Mouse (Mus musculus) hindbrain, embryonic 13.5 days (tissue): Measurements from ENCODE around the gene Gpm6a. TPM values are rescaled to one million over a fixed set of nuclear protein-coding genes. Genes with fewer than 3 reads are reported as not detected.
A peak's percentile ranks its signal among the peaks of the same experiment; 100 is the strongest.
"Not testable (repeated sequence)": the region's sequence is repeated elsewhere in the genome, so short reads cannot be mapped to it uniquely, and the experiment has no call there.

Experiments used
- ATAC-seq: fragments of 200-750 bp; cut with Nextera tagmentation; 2 replicates; pipeline ENCODE4 v1.8.0; 2017; ENCODE audit warnings: moderate TSS enrichment; ENCODE audit not compliant: low FRiP score
- H3K27ac ChIP-seq: fragments of 300-500 bp; sonication (generic); 2 replicates; pipeline ENCODE4 v1.5.1; 2015; ENCODE audit warnings: inconsistent platforms, mild to moderate bottlenecking, moderate library complexity
- H3K27me3 ChIP-seq: fragments of 300-500 bp; sonication (generic); 2 replicates; pipeline ENCODE4 v1.6.1; 2015; ENCODE audit warnings: mild to moderate bottlenecking, inconsistent platforms
- H3K36me3 ChIP-seq: fragments of 300-500 bp; sonication (generic); 2 replicates; pipeline ENCODE4 v1.6.1; 2015; ENCODE audit warnings: mild to moderate bottlenecking, inconsistent platforms
- H3K4me1 ChIP-seq: fragments of 300-500 bp; sonication (generic); replicated peaks from 2 replicates; pipeline ENCODE4 v1.6.1; 2015; ENCODE audit warnings: inconsistent platforms
- H3K4me2 ChIP-seq: fragments of 300-500 bp; sonication (generic); 2 replicates; pipeline ENCODE4 v1.6.1; 2015; ENCODE audit warnings: inconsistent platforms, mild to moderate bottlenecking, moderate library complexity
- H3K4me3 ChIP-seq: fragments of 300-500 bp; sonication (generic); 2 replicates; pipeline ENCODE4 v1.5.1; 2015; ENCODE audit warnings: mild to moderate bottlenecking, inconsistent platforms
- H3K9ac ChIP-seq: fragments of 300-500 bp; sonication (generic); 2 replicates; pipeline ENCODE4 v1.6.1; 2015; ENCODE audit warnings: mild to moderate bottlenecking, inconsistent platforms
- H3K9me3 ChIP-seq: fragments of 300-500 bp; sonication (generic); 2 replicates; pipeline ENCODE4 v1.6.1; 2016; ENCODE audit warnings: inconsistent platforms
- WGBS: fragments of 180-500 bp; shearing (Covaris S2); methylation state at CpG from one replicate; pipeline ENCODE4 v1.1.7; 2015; 5-methylcytosine and 5-hydroxymethylcytosine counted together
- polyA plus RNA-seq: library from polyadenylated mRNA; unstranded; fragments of >200 nt; fragmentation: Nextera tagmentation; extraction: Ambion mirVana; gene quantifications from 2 replicates; pipeline ENCODE4 v1.2.1, GENCODE M21; 2015

Gpm6a gene
- polyA plus RNA-seq, 1 experiment from 2014 or later, result 347 TPM

- peaks cover 14% of the 10 kb centered on the region for H3K4me1 ChIP-seq
- 31% methylated on average over 10 of the region's 10 CpGs for WGBS
- H3K27me3 ChIP-seq, result no peaks in the 10 kb centered on the region
- no peaks in the 10 kb centered on the region for H3K9me3 ChIP-seq
- H3K4me3 ChIP-seq, result no peak overlapping the region
- H3K4me2 ChIP-seq, result peak overlapping the region; percentile 20
- peak; percentile 50; the same call in 1 of the 2 replicates for ATAC-seq
- H3K36me3 ChIP-seq, result no peaks in the 10 kb centered on the region
- H3K27ac ChIP-seq, result peak overlapping the region; percentile 84
- H3K9ac ChIP-seq, result peak overlapping the region; percentile 13; the same call in 1 of the 2 replicates
Measured at GRCm38 (mm10) chr8:55025851-55026660, 71.4 kb downstream of the Gpm6a start.

DNA sequence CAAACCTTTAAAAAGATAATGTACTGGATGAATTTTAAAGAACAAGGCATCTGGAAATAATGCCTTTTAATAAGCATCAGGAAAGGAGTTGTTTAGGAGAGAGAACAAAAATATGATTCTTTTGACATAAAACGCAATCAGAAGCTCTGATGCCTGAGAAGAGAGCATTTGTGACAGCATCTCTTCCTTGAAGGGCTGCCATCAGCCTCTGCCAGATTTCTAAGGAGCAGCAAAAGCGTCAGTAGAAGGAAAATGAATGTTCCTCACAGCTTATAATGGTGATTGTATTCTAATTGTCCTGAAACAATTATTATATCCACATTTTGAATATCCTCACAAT is 72.0 kb downstream of the Gpm6a start:
- ATAC-seq, result no peak
- Histone ChIP-seq H3K4me2 (peak overlapping the region; percentile 20), H3K4me3 (no peak overlapping the region), H3K27me3 (no peaks in the 10 kb centered on the region), H3K36me3 (no peaks in the 10 kb centered on the region), H3K27ac (peak overlapping the region; percentile 84), H3K9ac (0 out of 2 replicates have a peak overlapping the region, but pooled peaks have one; percentile 13), H3K4me1 (peaks cover 14% of the 10 kb centered on the region), H3K9me3 (no peaks in the 10 kb centered on the region)
- WGBS, result 36% methylated on average over 2 of the region's 2 CpGs

GRCm38 (mm10) chr8:55028371-55028770 is 73.7 kb downstream of the Gpm6a start:
- no peak for ATAC-seq
- Histone ChIP-seq H3K9ac (no peak overlapping the region), H3K4me2 (no peak overlapping the region), H3K4me3 (no peak overlapping the region), H3K27me3 (no peaks in the 10 kb centered on the region), H3K27ac (no peak overlapping the region), H3K9me3 (no peaks in the 10 kb centered on the region), H3K4me1 (peaks cover 14% of the 10 kb centered on the region), H3K36me3 (no peaks in the 10 kb centered on the region)
- 92% methylated on average over 2 of the region's 2 CpGs for WGBS

DNA sequence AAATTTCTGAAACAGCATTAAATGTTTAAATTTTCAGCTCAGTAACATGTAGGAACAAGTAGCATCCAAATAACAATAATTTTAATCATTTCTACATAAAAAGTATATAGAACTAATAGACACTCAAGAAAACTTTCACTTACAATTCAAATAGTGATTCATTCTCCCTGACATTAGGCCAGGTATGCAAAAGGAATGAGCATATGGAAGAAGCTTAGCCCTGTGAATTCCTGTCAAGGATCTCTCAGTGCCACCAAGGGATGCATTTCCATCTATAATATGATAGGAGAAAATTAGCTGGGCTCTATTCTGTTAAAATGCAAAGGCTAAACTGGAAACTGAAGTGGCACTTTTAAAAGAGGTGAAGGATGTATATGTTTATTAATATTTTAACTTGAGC is 76.5 kb downstream of the Gpm6a start:
- H3K9me3 ChIP-seq, result no peaks in the 10 kb centered on the region
- peaks cover 21% of the 10 kb centered on the region for H3K4me1 ChIP-seq
- H3K36me3 ChIP-seq, result no peaks in the 10 kb centered on the region
- no peak overlapping the region for H3K4me2 ChIP-seq
- ATAC-seq, result no peak
- no peak overlapping the region for H3K9ac ChIP-seq
- no peak overlapping the region for H3K27ac ChIP-seq
- no peak overlapping the region for H3K4me3 ChIP-seq
- no peaks in the 10 kb centered on the region for H3K27me3 ChIP-seq

GRCm38 (mm10) chr8:55034309-55034708 is 79.7 kb downstream of the Gpm6a start:
- Histone ChIP-seq H3K27ac (peak overlapping the region; percentile 81), H3K4me2 (peak overlapping the region; percentile 15; the same call in 1 of the 2 replicates), H3K36me3 (no peaks in the 10 kb centered on the region), H3K9me3 (no peaks in the 10 kb centered on the region), H3K4me1 (peaks cover 14% of the 10 kb centered on the region), H3K27me3 (no peaks in the 10 kb centered on the region), H3K9ac (no peak overlapping the region), H3K4me3 (no peak overlapping the region)
- 0% methylated on average over 1 of the region's 1 CpGs for WGBS
- ATAC-seq, result peak; percentile 96

GRCm38 (mm10) chr8:55035416-55035815 is 80.8 kb downstream of the Gpm6a start:
- H3K4me3 ChIP-seq, result no peak overlapping the region
- H3K4me1 ChIP-seq, result peaks cover 14% of the 10 kb centered on the region
- ATAC-seq, result no peak
- 0 out of 2 replicates have a peak, but pooled peaks cover 2% of the 10 kb centered on the region for H3K36me3 ChIP-seq
- H3K9ac ChIP-seq, result no peak overlapping the region
- no peaks in the 10 kb centered on the region for H3K27me3 ChIP-seq
- H3K4me2 ChIP-seq, result no peak overlapping the region
- H3K9me3 ChIP-seq, result no peaks in the 10 kb centered on the region
- H3K27ac ChIP-seq, result peak overlapping the region; percentile 81

- Histone ChIP-seq H3K9me3 (no peaks in the 10 kb centered on the region), H3K27ac (no peak overlapping the region), H3K36me3 (peaks cover 2% of the 10 kb centered on the region), H3K4me3 (no peak overlapping the region), H3K4me2 (no peak overlapping the region), H3K27me3 (no peaks in the 10 kb centered on the region), H3K9ac (no peak overlapping the region), H3K4me1 (no peaks in the 10 kb centered on the region)
- WGBS, result 74% methylated on average over 1 of the region's 1 CpGs
- no peak for ATAC-seq
Measured at GRCm38 (mm10) chr8:55042955-55043354, 88.3 kb downstream of the Gpm6a start.

DNA sequence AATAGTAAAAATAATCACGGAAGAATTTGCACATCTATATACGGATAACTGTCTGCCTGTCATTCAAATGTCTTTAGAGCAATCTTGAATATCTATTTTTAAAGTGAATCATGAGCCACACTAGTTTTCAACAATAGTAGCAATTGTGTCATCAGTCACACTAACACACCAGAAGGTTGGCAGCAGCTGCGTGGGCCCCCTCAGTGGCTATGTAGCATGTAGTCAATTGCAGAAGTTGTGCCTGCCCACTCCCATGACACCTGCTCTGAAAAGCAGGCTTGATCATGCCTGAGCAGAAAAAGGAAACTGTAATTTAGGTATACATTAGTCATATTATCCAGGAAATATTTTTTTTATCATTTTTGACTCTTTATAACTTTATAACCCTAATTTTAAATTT is 93.8 kb downstream of the Gpm6a start:
- H3K9me3 ChIP-seq, result no peaks in the 10 kb centered on the region
- H3K36me3 ChIP-seq, result peaks cover 24% of the 10 kb centered on the region
- H3K4me2 ChIP-seq, result no peak overlapping the region
- H3K9ac ChIP-seq, result no peak overlapping the region
- 68% methylated on average over 3 of the region's 3 CpGs for WGBS
- no peaks in the 10 kb centered on the region for H3K4me1 ChIP-seq
- no peak for ATAC-seq
- H3K4me3 ChIP-seq, result no peak overlapping the region
- H3K27ac ChIP-seq, result peak overlapping the region; percentile 30; the same call in 1 of the 2 replicates
- H3K27me3 ChIP-seq, result no peaks in the 10 kb centered on the region

DNA sequence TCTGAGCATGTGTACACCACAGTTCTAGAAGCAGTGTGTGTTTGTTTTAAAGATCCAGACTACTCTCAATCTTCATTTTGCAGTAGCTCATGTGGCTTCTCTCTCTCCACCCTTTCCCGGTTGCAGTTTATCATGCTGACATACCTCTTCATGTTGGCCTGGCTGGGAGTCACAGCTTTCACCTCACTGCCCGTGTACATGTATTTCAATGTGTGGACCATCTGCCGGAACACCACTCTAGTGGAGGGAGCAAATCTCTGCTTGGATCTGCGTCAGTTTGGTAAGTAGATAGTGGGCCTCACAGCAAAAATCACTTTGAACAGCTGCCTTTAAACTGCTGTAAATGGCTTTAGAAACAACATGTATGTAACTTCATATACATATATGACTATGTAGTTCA is 95.3 kb downstream of the Gpm6a start:
- no peaks in the 10 kb centered on the region for H3K9me3 ChIP-seq
- H3K9ac ChIP-seq, result no peak overlapping the region
- no peak overlapping the region for H3K4me2 ChIP-seq
- H3K4me1 ChIP-seq, result no peaks in the 10 kb centered on the region
- ATAC-seq, result no peak
- H3K36me3 ChIP-seq, result peaks cover 28% of the 10 kb centered on the region
- H3K4me3 ChIP-seq, result no peak overlapping the region
- 86% methylated on average over 4 of the region's 4 CpGs for WGBS
- H3K27me3 ChIP-seq, result no peaks in the 10 kb centered on the region
- no peak overlapping the region for H3K27ac ChIP-seq

DNA sequence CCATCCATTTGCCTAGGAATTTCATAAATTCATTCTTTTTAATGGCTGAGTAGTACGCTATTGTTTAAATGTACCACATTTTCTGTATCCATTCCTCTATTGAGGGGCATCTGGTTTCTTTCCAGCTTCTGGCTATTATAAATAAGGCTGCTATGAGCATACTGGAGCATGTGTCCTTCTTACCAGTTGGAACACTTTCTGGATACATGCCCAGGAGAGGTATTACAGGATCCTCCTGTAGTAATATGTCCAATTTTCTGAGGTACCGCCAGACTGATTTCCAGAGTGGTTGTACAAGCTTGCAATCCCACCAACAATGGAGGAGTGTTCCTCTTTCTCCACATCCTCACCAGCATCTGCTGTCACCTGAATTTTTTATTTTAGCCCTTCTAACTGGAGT is 114.2 kb downstream of the Gpm6a start:
- not testable (repeated sequence) for H3K27me3 ChIP-seq, ATAC-seq, H3K36me3 ChIP-seq, H3K4me1 ChIP-seq, H3K9me3 ChIP-seq, H3K4me3 ChIP-seq, H3K27ac ChIP-seq, H3K4me2 ChIP-seq, H3K9ac ChIP-seq
- WGBS, result 95% methylated on average over 2 of the region's 2 CpGs

GRCm38 (mm10) chr8:55073481-55073880 is 118.8 kb downstream of the Gpm6a start:
- WGBS, result 97% methylated on average over 10 of the region's 10 CpGs
- no peak overlapping the region for H3K4me2 ChIP-seq
- H3K27me3 ChIP-seq, result no peaks in the 10 kb centered on the region
- H3K4me3 ChIP-seq, result no peak overlapping the region
- no peak overlapping the region for H3K27ac ChIP-seq
- no peaks in the 10 kb centered on the region for H3K9me3 ChIP-seq
- no peaks in the 10 kb centered on the region for H3K4me1 ChIP-seq
- H3K9ac ChIP-seq, result no peak overlapping the region
- H3K36me3 ChIP-seq, result no peaks in the 10 kb centered on the region
- no peak for ATAC-seq

GRCm38 (mm10) chr8:55102195-55102594 is 147.6 kb downstream of the Gpm6a start:
- Histone ChIP-seq H3K4me3 (no peak overlapping the region), H3K4me2 (no peak overlapping the region), H3K27ac (no peak overlapping the region), H3K4me1 (no peaks in the 10 kb centered on the region), H3K27me3 (no peaks in the 10 kb centered on the region), H3K9me3 (no peaks in the 10 kb centered on the region), H3K9ac (no peak overlapping the region), H3K36me3 (no peaks in the 10 kb centered on the region)
- ATAC-seq, result 0 out of 2 replicates have a peak, but pooled peaks have one; percentile 36

DNA sequence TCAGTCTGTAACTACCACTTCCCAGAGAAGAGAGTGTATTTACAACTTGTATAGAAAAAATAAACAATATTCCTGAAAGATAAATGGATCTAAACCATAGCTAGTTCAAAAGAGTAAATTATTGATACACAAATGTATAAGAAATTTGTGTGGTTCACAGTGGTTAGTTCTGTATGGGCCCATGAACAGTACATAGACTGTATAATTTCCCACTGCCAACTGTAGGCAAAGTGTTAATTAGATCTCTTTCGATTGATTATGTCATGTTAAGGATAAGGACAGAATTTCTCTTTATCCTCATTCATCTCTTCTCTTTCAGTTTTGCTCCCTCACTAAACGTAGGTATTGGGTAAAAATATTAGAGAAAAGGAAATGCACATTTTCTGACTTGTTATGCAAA is 148.4 kb downstream of the Gpm6a start:
- no peak for ATAC-seq
- Histone ChIP-seq H3K4me1 (no peaks in the 10 kb centered on the region), H3K27me3 (no peaks in the 10 kb centered on the region), H3K27ac (no peak overlapping the region), H3K9ac (no peak overlapping the region), H3K4me3 (no peak overlapping the region), H3K9me3 (no peaks in the 10 kb centered on the region), H3K36me3 (no peaks in the 10 kb centered on the region), H3K4me2 (no peak overlapping the region)
- WGBS, result 84% methylated on average over 2 of the region's 2 CpGs
